Mouse (Mus musculus) midbrain, postnatal 0 days (tissue): Measurements from ENCODE around the gene Gmppb. TPM values are rescaled to one million over a fixed set of nuclear protein-coding genes. Genes with fewer than 3 reads are reported as not detected.

Experiments used
- ATAC-seq: fragments of 200-750 bp; cut with Nextera tagmentation; 2 replicates; pipeline ENCODE4 v1.8.0; 2017; ENCODE audit warnings: moderate number of reproducible peaks, mild to moderate bottlenecking, moderate TSS enrichment, moderate library complexity; ENCODE audit not compliant: low FRiP score
- DNase-seq: peaks from one replicate; pipeline ENCODE4 v3.0.0-alpha.2; 2015; ENCODE audit warnings: low spot score
- H3K27ac ChIP-seq: fragments of 300-500 bp; sonication (generic); 2 replicates; pipeline ENCODE4 v1.5.1; 2014; ENCODE audit warnings: low read depth, mild to moderate bottlenecking, low read length, mixed read lengths
- H3K27me3 ChIP-seq: fragments of 300-500 bp; sonication (generic); 2 replicates; pipeline ENCODE4 v1.6.1; 2014; ENCODE audit warnings: low read length, control low read depth, mixed read lengths; ENCODE audit not compliant: insufficient read depth
- H3K36me3 ChIP-seq: fragments of 300-500 bp; sonication (generic); 2 replicates; pipeline ENCODE4 v1.6.1; 2014; ENCODE audit warnings: low read length, control low read depth, mixed read lengths; ENCODE audit not compliant: insufficient read depth
- H3K4me1 ChIP-seq: fragments of 300-500 bp; sonication (generic); 2 replicates; pipeline ENCODE4 v1.6.1; 2014; ENCODE audit warnings: mild to moderate bottlenecking, control low read depth, antibody characterized with exemption, low read length, mixed read lengths; ENCODE audit not compliant: insufficient read depth
- H3K4me2 ChIP-seq: fragments of 300-500 bp; sonication (generic); 2 replicates; pipeline ENCODE4 v1.6.1; 2014; ENCODE audit warnings: low read depth, mild to moderate bottlenecking, low read length, mixed read lengths; ENCODE audit not compliant: poor library complexity, severe bottlenecking
- H3K4me3 ChIP-seq: fragments of 300-500 bp; sonication (generic); 2 replicates; pipeline ENCODE4 v1.5.1; 2014; ENCODE audit warnings: low read depth, mild to moderate bottlenecking, low read length, moderate library complexity
- H3K9ac ChIP-seq: fragments of 300-500 bp; sonication (generic); replicated peaks from 2 replicates; pipeline ENCODE4 v1.6.1; 2014; ENCODE audit warnings: mild to moderate bottlenecking, low read length, moderate library complexity, mixed read lengths; ENCODE audit not compliant: poor library complexity, severe bottlenecking
- H3K9me3 ChIP-seq: fragments of 300-500 bp; sonication (generic); 2 replicates; pipeline ENCODE4 v1.6.1; 2016; ENCODE audit warnings: low read length, control low read depth
- CTCF ChIP-seq: IDR thresholded peaks from 2 replicates; pipeline ENCODE4 v1.5.1; 2016; ENCODE audit warnings: antibody characterized with exemption, mild to moderate bottlenecking
- WGBS: fragments of 180-500 bp; shearing (Covaris S2); extraction: QIAGEN DNeasy Blood & Tissue Kit; methylation state at CpG from one replicate; pipeline ENCODE4 v1.1.7; 2014; 5-methylcytosine and 5-hydroxymethylcytosine counted together
- microRNA-seq: library from miRNA; unstranded; fragments of <30 nt; microRNA quantifications from one replicate; pipeline ENCODE4, GENCODE M21; 2016; ENCODE audit warnings: borderline number of aligned reads
- polyA plus RNA-seq: library from polyadenylated mRNA; unstranded; fragments of >200 nt; fragmentation: Nextera tagmentation; extraction: Ambion mirVana; gene quantifications from 2 replicates; pipeline ENCODE4 v1.2.1, GENCODE M21; 2015
- total RNA-seq: library from RNA; depleted of rRNA; stranded (reverse); fragments of >200 nt; gene quantifications from 2 replicates; pipeline ENCODE4 v1.2.3, GENCODE M21; 2014; rRNA removed

Gene Gmppb
- total and polyA plus RNA-seq, 2 experiments from 2014 or later, result 14.9 to 18.7 TPM

GRCm38 (mm10) chr9:108095949-108096712 is 47.1 kb downstream of the Gmppb start:
- Histone ChIP-seq H3K27me3 (no peaks in the 10 kb centered on the region), H3K4me2 (no peak overlapping the region), H3K9ac (no peak overlapping the region), H3K4me3 (no peak overlapping the region), H3K4me1 (no peaks in the 10 kb centered on the region; the same call in 1 of the 2 replicates), H3K27ac (no peak overlapping the region), H3K36me3 (peaks cover 45% of the 10 kb centered on the region), H3K9me3 (no peaks in the 10 kb centered on the region)
- no peak for TF ChIP-seq CTCF
- DNase-seq (no peak), ATAC-seq (no peak)
- WGBS, result 64% methylated on average over 10 of the region's 10 CpGs

GRCm38 (mm10) chr9:108099619-108100018 is 50.6 kb downstream of the Gmppb start:
- no peaks in the 10 kb centered on the region for H3K9me3 ChIP-seq
- no peak overlapping the region for H3K4me2 ChIP-seq
- no peak overlapping the region for H3K4me3 ChIP-seq
- DNase-seq (no peak), ATAC-seq (no peak)
- peaks cover 54% of the 10 kb centered on the region for H3K36me3 ChIP-seq
- no peak overlapping the region for H3K27ac ChIP-seq
- TF ChIP-seq CTCF, result no peak
- no peaks in the 10 kb centered on the region; the same call in 1 of the 2 replicates for H3K4me1 ChIP-seq
- no peaks in the 10 kb centered on the region for H3K27me3 ChIP-seq
- WGBS, result 84% methylated on average over 8 of the region's 8 CpGs
- H3K9ac ChIP-seq, result no peak overlapping the region

Small RNA genes within 50 kb of the gene (microRNA-seq; reads per million reads assigned to microRNA genes)
- not detected for gene Mir7088

Other genes with a start within 250 kb of the Gmppb start
- gene Rbm6, start 176.0 kb upstream of the Gmppb start, total RNA-seq, result 81.3 and 87.9 TPM in 2 replicates
- 48.8 and 57.9 TPM in 2 replicates for gene Rbm6, start 176.0 kb upstream of the Gmppb start, polyA plus RNA-seq
- 23.9 and 24.9 TPM in 2 replicates for gene Mon1a, start 161.1 kb upstream of the Gmppb start, total RNA-seq
- gene Mon1a, start 161.1 kb upstream of the Gmppb start, polyA plus RNA-seq, result 16.7 and 18.1 TPM in 2 replicates
- gene Mst1r, start 142.4 kb upstream of the Gmppb start, total RNA-seq, result 1.2 and 1.8 TPM in 2 replicates
- 1.1 and 1.2 TPM in 2 replicates for gene Mst1r, start 142.4 kb upstream of the Gmppb start, polyA plus RNA-seq
- gene Actl11, start 120.8 kb upstream of the Gmppb start, total RNA-seq, result 0.05 TPM in 1 of 2 replicates, not detected in the other
- not detected in 2 replicates for gene Actl11, start 120.8 kb upstream of the Gmppb start, polyA plus RNA-seq
- gene Camkv, start 113.6 kb upstream of the Gmppb start, total RNA-seq, result 133 and 153 TPM in 2 replicates
- 136 and 149 TPM in 2 replicates for gene Camkv, start 113.6 kb upstream of the Gmppb start, polyA plus RNA-seq
- 9.0 and 11.4 TPM in 2 replicates for gene Traip, start 99.1 kb upstream of the Gmppb start, total RNA-seq
- 11.6 and 12.0 TPM in 2 replicates for gene Traip, start 99.1 kb upstream of the Gmppb start, polyA plus RNA-seq
- 1.9 and 4.2 TPM in 2 replicates for gene Uba7, start 73.7 kb upstream of the Gmppb start, total RNA-seq
- gene Uba7, start 73.7 kb upstream of the Gmppb start, polyA plus RNA-seq, result 5.0 and 5.7 TPM in 2 replicates
- 0.55 TPM in 1 of 2 replicates, not detected in the other for gene Gm20661, start 66.2 kb upstream of the Gmppb start, total RNA-seq
- 0.33 and 0.48 TPM in 2 replicates for gene Gm20661, start 66.2 kb upstream of the Gmppb start, polyA plus RNA-seq
- gene Inka1, start 63.4 kb upstream of the Gmppb start, total RNA-seq, result 12.3 and 14.8 TPM in 2 replicates
- gene Inka1, start 63.4 kb upstream of the Gmppb start, polyA plus RNA-seq, result 16.2 and 18.1 TPM in 2 replicates
- gene Cdhr4, start 56.7 kb upstream of the Gmppb start, total RNA-seq, result 0.42 and 5.6 TPM in 2 replicates
- 0.59 and 1.1 TPM in 2 replicates for gene Cdhr4, start 56.7 kb upstream of the Gmppb start, polyA plus RNA-seq
- gene Gm20662, start 52.9 kb upstream of the Gmppb start, total RNA-seq, result 3.6 TPM in 1 of 2 replicates, not detected in the other
- 0.31 TPM in 1 of 2 replicates, not detected in the other for gene Gm20662, start 52.9 kb upstream of the Gmppb start, polyA plus RNA-seq
- gene Ip6k1, start 46.7 kb upstream of the Gmppb start, total RNA-seq, result 249 and 272 TPM in 2 replicates
- 90.5 and 94.1 TPM in 2 replicates for gene Ip6k1, start 46.7 kb upstream of the Gmppb start, polyA plus RNA-seq
- 2.5 and 3.7 TPM in 2 replicates for gene Amigo3, start 3.9 kb downstream of the Gmppb start, total RNA-seq
- 1.4 and 1.6 TPM in 2 replicates for gene Amigo3, start 3.9 kb downstream of the Gmppb start, polyA plus RNA-seq
- gene Mst1, start 31.2 kb downstream of the Gmppb start, total RNA-seq, result 0.14 TPM in 1 of 2 replicates, not detected in the other
- gene Mst1, start 31.2 kb downstream of the Gmppb start, polyA plus RNA-seq, result not detected in 2 replicates
- 46.3 and 60.6 TPM in 2 replicates for gene Rnf123, start 34.1 kb downstream of the Gmppb start, total RNA-seq
- 44.1 and 49.1 TPM in 2 replicates for gene Rnf123, start 34.1 kb downstream of the Gmppb start, polyA plus RNA-seq
- 32.3 and 45.1 TPM in 2 replicates for gene Apeh, start 45.4 kb downstream of the Gmppb start, total RNA-seq
- gene Apeh, start 45.4 kb downstream of the Gmppb start, polyA plus RNA-seq, result 38.3 and 42.7 TPM in 2 replicates
- 59.4 and 60.6 TPM in 2 replicates for gene Bsn, start 141.1 kb downstream of the Gmppb start, total RNA-seq
- 6.1 and 7.7 TPM in 2 replicates for gene Bsn, start 141.1 kb downstream of the Gmppb start, polyA plus RNA-seq
- 126 and 141 TPM in 2 replicates for gene Dag1, start 214.7 kb downstream of the Gmppb start, total RNA-seq
- 78.7 and 79.7 TPM in 2 replicates for gene Dag1, start 214.7 kb downstream of the Gmppb start, polyA plus RNA-seq
- gene Nicn1, start 241.2 kb downstream of the Gmppb start, total RNA-seq, result 80.7 and 107 TPM in 2 replicates
- gene Nicn1, start 241.2 kb downstream of the Gmppb start, polyA plus RNA-seq, result 122 and 142 TPM in 2 replicates
- gene Amt, start 247.6 kb downstream of the Gmppb start, total RNA-seq, result 27.7 and 30.2 TPM in 2 replicates
- gene Amt, start 247.6 kb downstream of the Gmppb start, polyA plus RNA-seq, result 28.1 and 30.9 TPM in 2 replicates